Mouse (Mus musculus) embryonic facial prominence, embryonic 10.5 days (tissue): ENCODE data around the gene Gli2. TPM values are rescaled to one million over a fixed set of nuclear protein-coding genes. Genes with fewer than 3 reads are reported as not detected.

ENCODE experiments used
- DNase-seq: peaks from one replicate; pipeline ENCODE4 v3.0.0-alpha.2; 2017; ENCODE audit warnings: low spot score
- H3K27ac ChIP-seq: fragments of 300-500 bp; sonication (generic); replicated peaks from 2 replicates; pipeline ENCODE4 v1.5.1; 2016; ENCODE audit warnings: mild to moderate bottlenecking
- H3K27me3 ChIP-seq: fragments of 300-500 bp; sonication (generic); replicated peaks from 2 replicates; pipeline ENCODE4 v1.6.1; 2016; ENCODE audit warnings: low read depth, mild to moderate bottlenecking; ENCODE audit not compliant: poor library complexity, severe bottlenecking
- H3K36me3 ChIP-seq: fragments of 300-500 bp; sonication (generic); replicated peaks from 2 replicates; pipeline ENCODE4 v1.6.1; 2016; ENCODE audit warnings: mild to moderate bottlenecking, moderate library complexity
- H3K4me1 ChIP-seq: fragments of 300-500 bp; sonication (generic); 2 replicates; pipeline ENCODE4 v1.6.1; 2016
- H3K4me3 ChIP-seq: fragments of 300-500 bp; sonication (generic); 2 replicates; pipeline ENCODE4 v1.5.1; 2016; ENCODE audit warnings: mild to moderate bottlenecking, moderate library complexity
- H3K9me3 ChIP-seq: fragments of 300-500 bp; sonication (generic); 2 replicates; pipeline ENCODE4 v1.6.1; 2016; ENCODE audit warnings: mild to moderate bottlenecking
- WGBS: fragments of 180-500 bp; shearing (Covaris S2); methylation state at CpG from one replicate; pipeline ENCODE4 v1.1.7; 2016; 5-methylcytosine and 5-hydroxymethylcytosine counted together
- polyA plus RNA-seq: library from polyadenylated mRNA; unstranded; fragments of >200 nt; fragmentation: Nextera tagmentation; extraction: Ambion mirVana; gene quantifications from 2 replicates; pipeline ENCODE4 v1.2.1, GENCODE M21; 2016

The Gli2 gene
- polyA plus RNA-seq, 1 experiment from 2014 or later: 14.1 TPM

DNA sequence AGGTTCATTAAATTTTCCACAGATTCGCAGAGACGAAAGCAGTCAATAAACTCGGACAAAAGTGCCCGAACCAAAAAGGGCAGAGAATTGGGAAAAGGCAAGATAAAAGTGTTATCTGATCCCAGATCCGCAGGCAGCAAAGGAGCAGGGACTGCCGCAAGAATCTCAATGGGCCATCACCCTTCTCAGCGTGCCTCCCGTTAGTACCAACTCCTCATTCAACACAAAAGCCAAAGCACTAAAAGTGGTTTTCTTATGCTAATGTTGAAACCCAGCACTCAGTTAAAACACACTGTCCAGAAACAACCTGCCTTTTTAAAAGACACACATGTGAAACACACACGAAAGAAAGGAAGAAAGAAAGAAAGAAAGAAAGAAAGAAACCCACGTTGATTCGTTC lies 4.4 kb downstream of the Gli2 start:
- Histone ChIP-seq H3K4me1 (peaks cover 78% of the 10 kb centered on the region), H3K27me3 (peaks cover 25% of the 10 kb centered on the region), H3K4me3 (peak overlapping the region; percentile 75), H3K9me3 (no peaks in the 10 kb centered on the region), H3K27ac (peak overlapping the region; percentile 98), H3K36me3 (peaks cover 12% of the 10 kb centered on the region; the same call in 1 of the 2 replicates)
- 2% methylated on average over 11 of the region's 11 CpGs for WGBS
- DNase-seq: no peak

DNA sequence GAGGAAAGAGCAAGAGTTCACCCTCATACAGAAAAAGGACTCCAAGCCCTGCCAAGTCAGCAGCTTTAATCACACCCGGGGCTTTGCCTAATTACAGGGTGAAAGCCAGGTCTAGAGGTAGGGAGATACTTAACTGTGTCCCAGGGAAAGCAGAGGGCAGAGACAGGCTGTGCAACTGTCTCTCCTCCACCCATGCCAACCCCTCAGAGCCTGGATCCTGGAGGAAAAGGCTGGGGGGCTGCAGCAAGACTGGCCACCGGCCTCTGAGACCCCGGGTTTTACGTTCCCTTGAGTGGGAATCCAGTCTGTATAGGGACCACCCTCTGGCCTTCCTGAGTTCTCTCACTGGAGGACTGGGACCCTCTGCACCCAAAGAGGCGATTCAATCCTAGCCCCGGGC lies 4.9 kb downstream of the Gli2 start:
- peak; percentile 59 for DNase-seq
- 2% methylated on average over 6 of the region's 6 CpGs for WGBS
- Histone ChIP-seq H3K9me3 (no peaks in the 10 kb centered on the region), H3K27ac (peak overlapping the region; percentile 98), H3K4me3 (peak overlapping the region; percentile 75), H3K4me1 (peaks cover 75% of the 10 kb centered on the region), H3K27me3 (peaks cover 25% of the 10 kb centered on the region), H3K36me3 (peaks cover 12% of the 10 kb centered on the region; the same call in 1 of the 2 replicates)

DNA sequence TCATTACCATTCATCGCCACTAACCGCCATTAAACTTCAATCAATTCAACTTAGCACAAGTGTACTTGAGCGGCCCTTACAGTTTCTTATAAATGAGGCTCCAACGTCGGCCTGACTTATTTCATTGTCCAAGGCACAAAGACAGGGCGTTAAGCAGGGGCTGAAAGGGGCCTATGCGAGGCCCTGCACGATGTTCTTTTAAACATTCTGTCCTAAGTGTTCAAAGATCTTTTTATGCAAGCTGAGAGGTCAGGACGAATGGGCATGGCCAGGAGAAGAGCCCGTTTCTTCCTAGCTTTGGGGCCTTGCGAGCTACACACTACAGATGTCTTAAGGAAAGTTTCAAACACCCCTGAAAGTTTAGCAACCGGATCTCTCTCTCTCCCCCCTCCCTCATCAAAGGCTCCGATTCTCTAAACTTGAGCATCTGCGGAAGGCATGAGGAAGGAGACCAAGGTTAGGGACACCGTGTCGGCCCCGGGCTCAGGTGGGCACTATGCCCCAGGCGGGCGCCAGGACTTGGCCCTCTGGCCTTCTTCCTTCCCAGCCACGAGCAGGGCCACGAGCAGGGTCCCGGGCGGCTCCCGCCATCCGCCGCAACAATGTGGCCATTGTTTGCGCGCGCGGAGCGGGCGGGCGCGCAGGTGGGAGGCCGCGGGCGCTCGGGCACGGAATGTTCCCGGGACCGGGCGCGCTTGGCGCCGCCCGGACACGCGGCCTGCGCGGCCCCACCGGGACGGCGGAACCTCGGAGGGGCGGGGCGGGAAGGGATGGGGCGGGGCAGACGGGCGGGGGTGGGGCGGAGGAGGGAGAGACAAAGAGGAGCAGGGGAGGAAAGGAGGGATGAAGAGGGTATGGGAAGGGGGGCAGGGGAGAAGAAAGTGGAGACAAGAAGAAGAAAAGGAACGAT lies 5.7 kb downstream of the Gli2 start:
- peak overlapping the region; percentile 75 for H3K4me3 ChIP-seq
- H3K9me3 ChIP-seq: no peaks in the 10 kb centered on the region
- peak overlapping the region; percentile 98 for H3K27ac ChIP-seq
- peaks cover 25% of the 10 kb centered on the region for H3K27me3 ChIP-seq
- 3% methylated on average over 61 of the region's 61 CpGs for WGBS
- H3K36me3 ChIP-seq: peaks cover 12% of the 10 kb centered on the region; the same call in 1 of the 2 replicates
- peak; percentile 80 for DNase-seq
- H3K4me1 ChIP-seq: peaks cover 70% of the 10 kb centered on the region

DNA sequence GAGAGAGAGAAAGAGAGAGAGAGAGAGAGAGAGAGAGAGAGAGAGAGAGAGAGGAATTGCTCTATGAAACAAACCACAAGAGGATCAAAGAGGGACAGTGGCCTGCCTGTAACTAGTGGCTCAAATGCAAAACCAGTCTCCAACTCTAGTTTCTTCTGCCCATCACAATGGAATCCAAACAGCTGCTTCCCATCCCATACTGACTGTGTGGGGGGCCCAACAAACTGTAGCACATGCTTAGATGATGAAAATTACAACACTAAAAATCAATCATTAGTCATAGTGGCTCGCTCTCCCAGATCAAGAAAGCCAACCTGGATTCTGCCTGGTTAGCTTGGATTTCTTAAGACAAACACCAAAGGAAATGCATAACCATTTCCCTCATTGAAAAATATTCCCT lies 15.0 kb downstream of the Gli2 start:
- Histone ChIP-seq H3K36me3 (peaks cover 54% of the 10 kb centered on the region), H3K27ac (no peak overlapping the region), H3K4me1 (peaks cover 33% of the 10 kb centered on the region), H3K4me3 (no peak overlapping the region), H3K9me3 (no peaks in the 10 kb centered on the region), H3K27me3 (no peaks in the 10 kb centered on the region)
- WGBS: 96% methylated on average over 1 of the region's 1 CpGs
- DNase-seq: no peak

DNA sequence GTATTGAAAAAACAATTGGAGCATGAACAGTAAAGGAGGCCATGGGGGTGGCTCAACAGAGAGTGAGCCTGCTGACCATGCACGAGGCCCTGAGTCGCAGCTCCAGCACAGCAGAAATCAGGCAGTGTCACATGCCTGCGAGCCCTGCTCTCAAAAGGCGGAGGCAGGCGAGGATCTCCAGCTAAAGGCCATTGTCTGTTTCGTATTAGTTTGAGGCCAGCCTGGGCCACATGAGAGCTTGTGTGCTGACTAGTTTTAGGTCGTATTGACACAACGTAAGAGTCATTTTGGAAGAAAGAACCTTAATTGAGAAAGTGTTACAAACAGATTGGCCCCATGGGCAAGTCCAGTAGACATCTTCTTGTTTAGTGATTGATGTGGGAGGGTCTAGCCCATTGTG lies 17.5 kb downstream of the Gli2 start:
- 51% methylated on average over 8 of the region's 8 CpGs for WGBS
- H3K27ac ChIP-seq: peak overlapping the region; percentile 26; the same call in 1 of the 2 replicates
- no peak overlapping the region for H3K4me3 ChIP-seq
- H3K4me1 ChIP-seq: peaks cover 47% of the 10 kb centered on the region
- no peaks in the 10 kb centered on the region for H3K27me3 ChIP-seq
- no peaks in the 10 kb centered on the region for H3K9me3 ChIP-seq
- H3K36me3 ChIP-seq: peaks cover 46% of the 10 kb centered on the region
- DNase-seq: peak; percentile 32

DNA sequence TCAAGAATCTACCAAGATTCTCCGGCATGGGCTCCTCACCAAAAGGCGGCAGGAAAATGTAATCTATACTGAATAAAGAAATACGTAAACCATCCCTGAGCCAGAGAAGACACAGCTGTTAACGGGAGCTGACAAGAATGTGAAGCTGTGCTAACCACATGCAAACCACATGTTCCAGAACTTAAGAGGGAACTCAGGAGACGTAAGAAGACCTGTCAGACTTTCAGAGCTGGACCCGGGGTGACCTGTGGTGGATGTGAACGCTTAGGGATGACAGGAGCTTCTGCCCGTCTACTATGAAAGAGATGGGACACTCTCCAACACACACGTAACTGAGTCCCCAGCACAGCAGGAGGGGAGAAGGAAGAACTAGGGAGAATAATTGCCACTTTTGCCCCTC lies 18.1 kb downstream of the Gli2 start:
- H3K36me3 ChIP-seq: peaks cover 46% of the 10 kb centered on the region
- WGBS: 37% methylated on average over 9 of the region's 9 CpGs
- no peaks in the 10 kb centered on the region for H3K9me3 ChIP-seq
- H3K27me3 ChIP-seq: no peaks in the 10 kb centered on the region
- peak; percentile 45 for DNase-seq
- peaks cover 47% of the 10 kb centered on the region for H3K4me1 ChIP-seq
- H3K27ac ChIP-seq: 0 out of 2 replicates have a peak overlapping the region, but pooled peaks have one; percentile 26
- no peak overlapping the region for H3K4me3 ChIP-seq

DNA sequence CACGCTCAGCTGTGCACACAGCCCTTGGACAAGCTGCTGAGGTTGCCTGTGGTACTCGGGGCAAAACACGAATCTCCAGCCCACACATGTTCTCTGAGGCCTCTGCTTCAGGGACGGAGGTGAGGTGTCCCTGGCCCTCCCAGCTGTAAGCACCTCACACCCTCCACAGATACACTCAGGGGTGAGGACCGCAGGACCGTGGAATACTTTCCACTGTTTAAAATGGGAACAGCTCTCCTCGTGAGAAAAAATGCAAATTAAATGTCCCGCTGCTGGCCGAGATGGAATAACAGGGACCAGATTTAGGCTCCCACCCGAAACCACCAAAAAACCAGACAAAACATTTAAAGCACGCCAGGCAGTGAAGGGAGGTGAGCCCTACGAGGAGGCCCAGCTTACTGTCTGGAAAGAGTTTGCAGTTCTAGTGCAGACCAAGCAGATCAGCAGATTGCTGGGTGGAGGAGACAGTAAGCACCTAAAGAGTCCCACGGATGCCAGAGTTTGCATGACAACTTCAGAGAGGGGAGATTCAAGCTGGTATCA lies 19.2 kb downstream of the Gli2 start:
- Histone ChIP-seq H3K27ac (peak overlapping the region; percentile 87), H3K4me3 (peak overlapping the region; percentile 27; the same call in 1 of the 2 replicates), H3K27me3 (no peaks in the 10 kb centered on the region), H3K4me1 (peaks cover 52% of the 10 kb centered on the region), H3K36me3 (peaks cover 43% of the 10 kb centered on the region), H3K9me3 (no peaks in the 10 kb centered on the region)
- 41% methylated on average over 13 of the region's 13 CpGs for WGBS
- DNase-seq: no peak

DNA sequence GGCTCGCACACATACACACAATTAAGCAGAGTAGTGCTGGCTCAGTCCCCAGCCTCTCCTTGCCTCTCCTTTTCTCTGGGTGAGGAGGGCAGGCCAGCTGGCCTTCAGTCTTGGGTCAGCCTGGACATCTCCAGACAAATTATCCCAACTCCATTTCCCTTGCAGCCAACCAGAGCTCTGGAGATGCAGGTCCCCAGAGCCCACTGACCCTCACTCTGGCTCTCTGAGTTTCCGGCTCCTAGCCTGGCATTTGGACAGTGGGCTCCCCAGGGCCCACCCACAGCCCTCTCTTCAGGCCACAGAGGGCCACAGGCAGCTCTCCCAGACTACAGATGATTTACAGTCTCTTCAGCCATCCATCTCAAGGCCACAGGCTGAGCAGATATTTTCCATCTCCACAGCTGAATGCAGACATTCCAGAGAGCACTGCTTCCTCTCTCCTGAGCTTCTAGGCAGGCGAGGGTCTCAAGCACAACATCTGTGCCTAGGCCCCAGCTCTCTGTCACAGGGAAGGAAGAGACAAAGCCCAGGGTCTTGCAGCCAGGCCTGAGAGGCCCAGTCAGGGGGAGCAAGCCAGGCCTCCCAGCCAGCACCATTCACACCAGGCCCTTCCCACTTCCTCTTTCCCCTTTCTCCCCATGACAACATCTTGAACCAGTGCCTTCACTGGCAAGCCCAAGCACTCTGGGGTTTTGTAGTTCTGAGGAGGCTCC lies 19.8 kb downstream of the Gli2 start:
- peaks cover 52% of the 10 kb centered on the region for H3K4me1 ChIP-seq
- 49% methylated on average over 3 of the region's 3 CpGs for WGBS
- H3K27ac ChIP-seq: peak overlapping the region; percentile 87
- peak; percentile 82 for DNase-seq
- H3K27me3 ChIP-seq: no peaks in the 10 kb centered on the region
- H3K9me3 ChIP-seq: no peaks in the 10 kb centered on the region
- H3K4me3 ChIP-seq: peak overlapping the region; percentile 27; the same call in 1 of the 2 replicates
- peaks cover 41% of the 10 kb centered on the region for H3K36me3 ChIP-seq

DNA sequence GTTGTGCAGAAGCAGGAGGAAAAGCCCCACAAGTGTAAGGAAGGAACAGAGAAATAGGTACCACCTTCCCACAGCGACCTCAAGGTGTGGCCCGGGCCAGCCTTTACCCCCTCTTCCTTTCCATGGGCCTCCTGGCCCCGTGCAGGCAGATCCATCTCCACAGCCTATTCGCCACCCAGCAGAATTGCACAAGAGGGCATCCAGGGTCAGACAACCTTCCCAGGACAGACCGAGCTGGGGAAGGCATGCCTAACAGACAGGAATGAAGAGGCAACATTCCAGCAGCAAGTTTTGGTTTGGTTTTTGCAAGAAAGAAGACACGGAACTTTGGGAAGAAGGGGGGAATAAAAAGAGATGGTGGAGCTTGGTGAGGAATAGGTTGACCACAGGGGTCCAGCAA lies 22.2 kb downstream of the Gli2 start:
- DNase-seq: no peak
- Histone ChIP-seq H3K4me3 (no peak overlapping the region), H3K27ac (no peak overlapping the region), H3K27me3 (no peaks in the 10 kb centered on the region), H3K4me1 (peaks cover 58% of the 10 kb centered on the region), H3K9me3 (no peaks in the 10 kb centered on the region), H3K36me3 (peaks cover 32% of the 10 kb centered on the region)
- WGBS: 73% methylated on average over 6 of the region's 6 CpGs

DNA sequence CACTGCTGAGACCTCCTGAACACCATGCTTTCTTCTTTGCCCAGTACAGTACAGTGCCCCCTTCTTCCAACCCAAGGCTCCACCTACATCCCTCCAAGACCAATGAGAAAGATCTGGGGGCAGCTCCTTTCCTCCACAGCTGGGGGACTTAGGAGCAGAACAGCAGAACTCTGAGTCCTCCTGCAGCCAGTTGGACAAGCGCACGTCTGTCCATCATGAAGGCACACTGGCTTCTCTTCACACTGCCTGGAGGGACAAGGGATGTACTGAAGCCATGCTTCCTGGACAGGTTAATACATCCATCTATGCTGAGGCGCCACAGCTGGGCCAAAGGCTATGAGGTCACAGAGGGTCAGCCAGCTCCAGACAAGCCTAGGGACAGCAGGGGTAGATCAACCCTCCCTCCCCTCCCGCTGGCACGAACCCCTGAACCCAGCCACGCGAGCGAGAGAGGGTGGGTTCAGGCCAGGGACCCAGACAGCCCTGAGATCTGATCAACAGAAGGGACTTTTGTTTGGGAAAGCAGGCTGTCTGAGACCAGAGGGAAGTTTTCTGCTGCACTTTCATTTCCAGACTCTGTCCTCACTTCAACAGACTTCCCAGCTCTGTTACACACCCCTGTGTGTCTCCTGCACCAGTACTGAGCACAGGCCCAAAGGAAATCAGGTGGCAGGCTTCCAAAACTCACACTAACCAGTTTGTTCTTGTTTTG lies 27.6 kb downstream of the Gli2 start:
- Histone ChIP-seq H3K36me3 (peaks cover 66% of the 10 kb centered on the region), H3K9me3 (no peaks in the 10 kb centered on the region), H3K4me3 (no peak overlapping the region), H3K27me3 (no peaks in the 10 kb centered on the region), H3K4me1 (peaks cover 43% of the 10 kb centered on the region), H3K27ac (no peak overlapping the region)
- 34% methylated on average over 8 of the region's 8 CpGs for WGBS
- peak; percentile 37 for DNase-seq

DNA sequence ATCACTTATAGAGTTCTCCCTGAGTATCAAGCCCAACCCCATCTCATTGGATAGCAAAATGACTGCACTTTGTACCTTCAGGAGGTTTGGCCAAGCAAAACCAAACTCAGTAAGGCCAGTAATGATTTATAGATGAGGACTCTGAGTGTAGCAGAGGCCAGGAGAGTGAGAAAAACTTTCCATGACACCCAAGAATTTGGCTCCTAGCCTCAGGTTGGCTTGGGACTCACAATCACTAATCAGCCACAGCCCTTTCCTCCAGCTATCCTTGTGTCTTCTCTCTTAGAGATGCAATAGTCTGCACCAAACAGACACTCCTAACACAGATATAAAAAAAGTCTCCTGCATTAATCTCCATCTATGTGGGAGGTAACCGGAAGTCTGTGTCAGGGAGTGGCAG lies 31.1 kb downstream of the Gli2 start:
- WGBS: 95% methylated on average over 1 of the region's 1 CpGs
- H3K27ac ChIP-seq: no peak overlapping the region
- no peak overlapping the region for H3K4me3 ChIP-seq
- H3K36me3 ChIP-seq: peaks cover 52% of the 10 kb centered on the region
- no peak for DNase-seq
- no peaks in the 10 kb centered on the region for H3K27me3 ChIP-seq
- no peaks in the 10 kb centered on the region for H3K9me3 ChIP-seq
- H3K4me1 ChIP-seq: peaks cover 38% of the 10 kb centered on the region

DNA sequence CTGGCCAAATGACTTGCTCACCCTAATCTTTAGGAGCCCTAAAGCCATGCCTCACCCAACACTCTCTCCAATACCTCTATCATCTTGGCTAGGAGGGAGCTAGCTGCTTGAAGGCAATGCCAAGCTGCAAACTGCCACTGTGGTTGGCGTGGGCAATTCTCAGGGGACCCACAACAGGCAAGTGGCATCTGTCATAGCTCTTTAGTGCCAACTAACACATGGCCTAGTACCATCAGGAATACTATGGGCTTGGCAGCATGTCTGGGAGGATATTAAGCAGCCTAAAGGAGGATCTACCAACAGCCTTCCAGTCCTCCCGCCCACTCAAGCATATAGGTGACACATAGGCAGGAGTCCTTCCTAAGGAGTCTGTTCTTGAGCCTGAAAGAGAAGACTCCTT lies 33.3 kb downstream of the Gli2 start:
- no peak overlapping the region for H3K27ac ChIP-seq
- no peak for DNase-seq
- no peaks in the 10 kb centered on the region for H3K27me3 ChIP-seq
- H3K9me3 ChIP-seq: no peaks in the 10 kb centered on the region
- H3K4me1 ChIP-seq: peaks cover 22% of the 10 kb centered on the region
- WGBS: 85% methylated on average over 2 of the region's 2 CpGs
- no peak overlapping the region for H3K4me3 ChIP-seq
- peaks cover 51% of the 10 kb centered on the region for H3K36me3 ChIP-seq
